Mouse (Mus musculus) intestine, embryonic 14.5 days (tissue): ENCODE measurements around the gene Pfdn6. TPM values are rescaled to one million over a fixed set of nuclear protein-coding genes. Genes with fewer than 3 reads are reported as not detected.

Source experiments
- ATAC-seq: fragments of 200-750 bp; cut with Nextera tagmentation; replicated peaks from 2 replicates; pipeline ENCODE4 v1.8.0; 2017; ENCODE audit warnings: low read depth, moderate number of reproducible peaks, moderate TSS enrichment, moderate library complexity; ENCODE audit not compliant: low FRiP score, low TSS enrichment
- DNase-seq: peaks from one replicate; pipeline ENCODE4 v3.0.0-alpha.2; 2018; ENCODE audit warnings: low spot score
- H3K27ac ChIP-seq: fragments of 300-500 bp; sonication (generic); 2 replicates; pipeline ENCODE4 v1.5.1; 2014; ENCODE audit warnings: low read depth, mild to moderate bottlenecking, control low read depth
- H3K27me3 ChIP-seq: fragments of 300-500 bp; sonication (generic); replicated peaks from 2 replicates; pipeline ENCODE4 v1.6.1; 2014; ENCODE audit warnings: low read length, control low read depth; ENCODE audit not compliant: control insufficient read depth, insufficient read depth
- H3K36me3 ChIP-seq: fragments of 300-500 bp; sonication (generic); 2 replicates; pipeline ENCODE4 v1.6.1; 2014; ENCODE audit warnings: low read length, control low read depth; ENCODE audit not compliant: control insufficient read depth, insufficient read depth
- H3K4me1 ChIP-seq: fragments of 300-500 bp; sonication (generic); replicated peaks from 2 replicates; pipeline ENCODE4 v1.6.1; 2014; ENCODE audit warnings: low read length, control low read depth, mixed read lengths; ENCODE audit not compliant: control insufficient read depth, insufficient read depth
- H3K4me2 ChIP-seq: fragments of 300-500 bp; sonication (generic); 2 replicates; pipeline ENCODE4 v1.6.1; 2014; ENCODE audit warnings: low read length
- H3K4me3 ChIP-seq: fragments of 300-500 bp; sonication (generic); 2 replicates; pipeline ENCODE4 v1.5.1; 2014; ENCODE audit warnings: low read depth, low read length, control low read depth, mixed read lengths
- H3K9ac ChIP-seq: fragments of 300-500 bp; sonication (generic); 2 replicates; pipeline ENCODE4 v1.6.1; 2014; ENCODE audit warnings: mild to moderate bottlenecking, low read length
- H3K9me3 ChIP-seq: fragments of 300-500 bp; sonication (generic); 2 replicates; pipeline ENCODE4 v1.6.1; 2016; ENCODE audit warnings: low read length, control low read depth; ENCODE audit not compliant: control insufficient read depth
- WGBS: fragments of 180-500 bp; shearing (Covaris S2); extraction: QIAGEN DNeasy Blood & Tissue Kit; methylation state at CpG from one replicate; pipeline ENCODE4 v1.1.7; 2014; 5-methylcytosine and 5-hydroxymethylcytosine counted together
- polyA plus RNA-seq: library from polyadenylated mRNA; unstranded; fragments of >200 nt; fragmentation: Nextera tagmentation; extraction: Ambion mirVana; gene quantifications from 2 replicates; pipeline ENCODE4 v1.2.1, GENCODE M21; 2014

Gene Pfdn6
- polyA plus RNA-seq, 1 experiment from 2014 or later = 163 TPM

- peak; percentile 78 for DNase-seq
- Histone ChIP-seq H3K4me3 (peak overlapping the region; percentile 52), H3K9me3 (no peaks in the 10 kb centered on the region), H3K9ac (peak overlapping the region; percentile 55), H3K36me3 (peaks cover 49% of the 10 kb centered on the region), H3K4me2 (peak overlapping the region; percentile 71), H3K4me1 (peaks cover 27% of the 10 kb centered on the region), H3K27ac (peak overlapping the region; percentile 78), H3K27me3 (no peaks in the 10 kb centered on the region)
- ATAC-seq = peak; percentile 18
- WGBS = under 1% methylated on average over 18 of the region's 20 CpGs
Observed at GRCm38 (mm10) chr17:33916294-33916693, 23.8 kb downstream of the Pfdn6 start.

- DNase-seq (peak; percentile 94), ATAC-seq (peak; percentile 87)
- H3K27ac ChIP-seq = peak within 1 kb of the TSS; percentile 78
- no peaks in the 10 kb centered on the region for H3K27me3 ChIP-seq
- peaks cover 53% of the 10 kb centered on the region for H3K36me3 ChIP-seq
- peaks cover 24% of the 10 kb centered on the region for H3K4me1 ChIP-seq
- H3K4me2 ChIP-seq = peak within 1 kb of the TSS; percentile 71
- WGBS = under 1% methylated on average over 31 of the region's 34 CpGs
- H3K9me3 ChIP-seq = no peaks in the 10 kb centered on the region
- H3K4me3 ChIP-seq = peak within 1 kb of the TSS; percentile 52
- peak within 1 kb of the TSS; percentile 55 for H3K9ac ChIP-seq
Observed at GRCm38 (mm10) chr17:33915671-33916250, 24.4 kb downstream of the Pfdn6 start, which contains the start of the genes Tapbp and Zbtb22. Tapbp (plus strand) TSS chr17:33915899. Zbtb22 (plus strand) TSS chr17:33915904.

DNA sequence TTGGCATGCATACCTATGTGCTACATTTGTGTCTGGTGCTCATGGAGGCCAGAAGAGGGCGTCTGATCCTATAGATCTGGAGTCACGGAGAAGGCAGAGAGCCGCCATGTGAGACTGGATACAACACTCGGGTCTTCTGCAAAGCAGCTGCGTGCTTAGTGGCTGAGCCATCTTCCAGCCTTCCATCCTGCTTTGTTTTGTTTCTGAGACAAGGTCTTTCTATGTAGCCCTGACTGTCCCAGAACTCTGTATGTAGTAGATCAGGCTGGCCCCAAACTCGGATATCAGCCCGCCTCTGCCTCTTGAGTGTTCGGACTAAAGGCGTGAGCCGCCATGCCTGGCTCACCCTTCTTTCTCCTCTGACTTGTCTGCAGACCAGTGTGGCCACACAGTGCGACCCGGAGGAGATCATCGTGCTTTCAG lies 25.2 kb downstream of the Pfdn6 start:
- Histone ChIP-seq H3K9me3 (no peaks in the 10 kb centered on the region), H3K4me2 (peak overlapping the region; percentile 44), H3K27me3 (no peaks in the 10 kb centered on the region), H3K27ac (no peak overlapping the region), H3K36me3 (peaks cover 53% of the 10 kb centered on the region), H3K9ac (no peak overlapping the region), H3K4me1 (peaks cover 28% of the 10 kb centered on the region), H3K4me3 (peak overlapping the region; percentile 52; the same call in 1 of the 2 replicates)
- 72% methylated on average over 13 of the region's 13 CpGs for WGBS
- ATAC-seq (no peak), DNase-seq (no peak)

DNA sequence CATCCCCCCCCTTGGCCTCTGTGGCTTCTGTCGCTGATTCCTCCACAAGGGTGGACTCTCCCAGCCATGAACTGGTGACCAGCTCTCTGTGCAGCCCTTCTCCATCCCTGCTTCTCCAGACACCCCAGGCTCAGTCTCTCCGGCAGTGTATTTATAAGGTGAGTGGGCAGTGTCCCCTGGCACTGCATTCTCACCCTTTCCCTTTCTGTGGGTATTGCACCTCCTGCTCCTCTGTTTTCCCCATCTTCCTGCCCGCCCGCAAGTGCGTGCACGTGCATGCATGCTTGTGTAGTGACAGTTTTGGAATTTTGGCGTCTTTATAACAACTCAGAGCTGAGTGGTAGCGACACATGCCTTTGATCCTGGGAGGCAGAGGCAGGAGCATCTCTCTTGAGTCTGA lies 26.2 kb downstream of the Pfdn6 start:
- H3K27ac ChIP-seq = no peak overlapping the region
- H3K9ac ChIP-seq = no peak overlapping the region
- peaks cover 53% of the 10 kb centered on the region for H3K36me3 ChIP-seq
- H3K9me3 ChIP-seq = no peaks in the 10 kb centered on the region
- WGBS = 96% methylated on average over 8 of the region's 8 CpGs
- ATAC-seq = no peak
- H3K4me3 ChIP-seq = no peak overlapping the region
- H3K4me1 ChIP-seq = peaks cover 25% of the 10 kb centered on the region
- DNase-seq = no peak
- no peak overlapping the region for H3K4me2 ChIP-seq
- H3K27me3 ChIP-seq = no peaks in the 10 kb centered on the region

DNA sequence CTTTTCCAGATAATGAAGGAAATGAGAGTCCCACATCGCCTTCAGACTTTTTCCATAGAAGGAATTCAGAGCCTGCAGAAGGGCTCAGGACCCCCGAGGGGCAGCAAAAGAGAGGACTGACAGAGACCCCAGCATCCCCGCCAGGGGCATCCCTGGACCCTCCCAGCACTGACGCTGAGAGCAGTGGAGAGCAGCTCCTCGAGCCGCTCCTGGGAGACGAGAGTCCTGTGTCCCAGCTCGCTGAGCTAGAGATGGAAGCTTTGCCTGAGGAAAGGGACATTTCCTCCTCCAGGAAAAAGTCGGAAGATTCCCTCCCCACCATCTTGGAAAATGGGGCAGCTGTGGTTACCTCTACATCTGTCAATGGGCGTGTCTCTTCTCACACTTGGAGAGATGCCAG lies 26.9 kb downstream of the Pfdn6 start:
- peaks cover 23% of the 10 kb centered on the region for H3K4me1 ChIP-seq
- H3K9me3 ChIP-seq = no peaks in the 10 kb centered on the region
- peaks cover 53% of the 10 kb centered on the region for H3K36me3 ChIP-seq
- H3K27ac ChIP-seq = no peak overlapping the region
- no peak for ATAC-seq
- DNase-seq = no peak
- no peak overlapping the region for H3K9ac ChIP-seq
- WGBS = 96% methylated on average over 10 of the region's 10 CpGs
- no peak overlapping the region for H3K4me2 ChIP-seq
- H3K27me3 ChIP-seq = no peaks in the 10 kb centered on the region
- no peak overlapping the region for H3K4me3 ChIP-seq

DNA sequence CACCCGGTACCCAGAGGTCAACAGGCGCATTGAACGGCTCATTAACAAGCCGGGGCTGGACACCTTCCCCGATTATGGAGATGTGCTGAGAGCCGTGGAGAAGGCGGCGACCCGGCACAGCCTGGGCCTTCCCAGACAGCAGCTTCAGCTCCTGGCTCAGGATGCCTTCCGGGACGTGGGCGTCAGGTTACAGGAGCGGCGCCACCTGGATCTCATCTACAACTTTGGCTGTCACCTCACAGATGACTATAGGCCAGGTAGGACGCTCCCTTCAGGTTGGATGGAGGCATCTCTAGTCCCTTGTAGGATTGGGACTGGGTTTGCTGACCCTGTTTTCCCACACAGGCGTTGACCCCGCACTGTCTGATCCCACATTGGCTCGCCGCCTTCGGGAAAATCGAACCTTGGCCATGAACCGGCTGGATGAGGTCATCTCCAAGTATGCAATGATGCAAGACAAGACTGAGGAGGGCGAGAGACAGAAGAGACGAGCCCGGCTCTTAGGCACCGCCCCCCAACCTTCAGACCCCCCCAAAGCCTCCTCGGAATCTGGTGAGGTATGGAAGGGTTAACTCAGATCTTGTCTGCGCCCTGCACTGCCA lies 28.2 kb downstream of the Pfdn6 start:
- DNase-seq (no peak), ATAC-seq (no peak)
- no peak overlapping the region for H3K4me2 ChIP-seq
- WGBS = 91% methylated on average over 28 of the region's 28 CpGs
- H3K9ac ChIP-seq = no peak overlapping the region
- H3K36me3 ChIP-seq = peaks cover 41% of the 10 kb centered on the region
- no peaks in the 10 kb centered on the region for H3K9me3 ChIP-seq
- H3K4me3 ChIP-seq = no peak overlapping the region
- H3K27ac ChIP-seq = no peak overlapping the region
- H3K4me1 ChIP-seq = peaks cover 20% of the 10 kb centered on the region
- no peaks in the 10 kb centered on the region for H3K27me3 ChIP-seq

- ATAC-seq = no peak
- 93% methylated on average over 31 of the region's 31 CpGs for WGBS
- no peak overlapping the region for H3K4me2 ChIP-seq
- peaks cover 41% of the 10 kb centered on the region for H3K36me3 ChIP-seq
- H3K27me3 ChIP-seq = no peaks in the 10 kb centered on the region
- H3K4me3 ChIP-seq = no peak overlapping the region
- no peak for DNase-seq
- no peaks in the 10 kb centered on the region for H3K9me3 ChIP-seq
- peaks cover 16% of the 10 kb centered on the region for H3K4me1 ChIP-seq
- no peak overlapping the region for H3K27ac ChIP-seq
- no peak overlapping the region for H3K9ac ChIP-seq
Observed at GRCm38 (mm10) chr17:33911052-33911812, 28.9 kb downstream of the Pfdn6 start.

DNA sequence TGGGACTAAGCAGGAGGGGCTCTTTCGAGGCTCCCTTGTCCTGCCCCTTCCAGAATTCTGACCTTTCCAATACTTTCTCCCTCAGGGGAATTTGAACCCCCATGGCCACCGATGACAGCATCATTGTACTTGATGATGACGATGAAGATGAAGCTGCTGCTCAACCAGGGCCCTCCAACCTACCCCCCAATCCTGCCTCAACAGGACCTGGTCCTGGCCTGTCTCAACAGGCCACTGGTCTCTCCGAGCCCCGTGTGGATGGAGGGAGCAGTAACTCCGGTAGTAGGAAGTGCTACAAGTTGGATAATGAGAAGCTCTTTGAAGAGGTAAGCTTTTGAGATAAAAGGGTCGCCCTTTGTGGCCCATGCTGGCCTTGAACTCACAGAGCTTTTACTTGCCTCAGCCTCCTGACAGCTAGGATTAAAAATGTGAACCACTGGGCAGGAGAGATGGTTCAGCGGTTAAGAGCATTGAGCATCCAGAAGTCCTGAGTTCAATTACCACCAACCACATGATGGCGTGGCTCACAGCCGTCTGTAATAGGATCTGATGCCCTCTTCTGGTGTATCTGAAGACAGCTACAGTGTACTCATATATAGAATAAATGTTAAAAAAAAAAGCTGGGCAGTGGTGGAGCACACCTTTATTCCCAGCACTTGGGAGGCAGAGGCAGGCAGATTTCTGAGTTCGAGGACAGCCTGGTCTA lies 29.6 kb downstream of the Pfdn6 start:
- 48% methylated on average over 11 of the region's 11 CpGs for WGBS
- Histone ChIP-seq H3K27me3 (no peaks in the 10 kb centered on the region), H3K4me2 (peak overlapping the region; percentile 99), H3K4me1 (peaks cover 16% of the 10 kb centered on the region), H3K4me3 (peak overlapping the region; percentile 98), H3K27ac (peak overlapping the region; percentile 85; the same call in 1 of the 2 replicates), H3K36me3 (peaks cover 41% of the 10 kb centered on the region), H3K9me3 (no peaks in the 10 kb centered on the region), H3K9ac (peak overlapping the region; percentile 83)
- no peak for DNase-seq
- no peak for ATAC-seq
